Mouse (Mus musculus) MEL (cell line): ENCODE data around the gene Ccdc162. TPM values are rescaled to one million over a fixed set of nuclear protein-coding genes. Genes with fewer than 3 reads are reported as not detected.

Experiments
- DNase-seq: peaks from one replicate; pipeline ENCODE4 v3.0.0; 2011; ENCODE audit warnings: low read depth, low spot score
- H3K27ac ChIP-seq: 2 replicates; pipeline ENCODE4 v1.5.1; 2012; ENCODE audit warnings: low read depth, mild to moderate bottlenecking, control low read depth, low read length, moderate library complexity; ENCODE audit not compliant: control insufficient read depth
- H3K27me3 ChIP-seq, 2 experiments: fragments of 150-350 bp in 1 of 2; sonication (generic) in 1 of 2; 2 replicates each; pipeline ENCODE4 v1.6.1; 2012; ENCODE audit warnings: low read length in 2 of 2, mild to moderate bottlenecking in 2 of 2, improper control_type of control experiment in 1 of 2, moderate library complexity in 1 of 2; ENCODE audit not compliant: insufficient read depth in 2 of 2, control insufficient read depth in 1 of 2
- H3K36me3 ChIP-seq, 2 experiments: 2 replicates each; pipeline ENCODE4 v1.6.1; 2012 to 2014; ENCODE audit warnings: low read length in 2 of 2, improper control_type of control experiment in 1 of 2, inconsistent platforms in 1 of 2, mild to moderate bottlenecking in 1 of 2; ENCODE audit not compliant: insufficient read depth in 2 of 2, control insufficient read depth in 1 of 2
- H3K4me1 ChIP-seq, 2 experiments: fragments of 150-350 bp in 1 of 2; sonication (generic) in 1 of 2; 2 replicates each; pipeline ENCODE4 v1.6.1; 2012; ENCODE audit warnings: low read length in 2 of 2, improper control_type of control experiment in 1 of 2, mild to moderate bottlenecking in 1 of 2; ENCODE audit not compliant: insufficient read depth in 2 of 2, control insufficient read depth in 1 of 2
- H3K4me3 ChIP-seq, 2 experiments: fragments of 150-350 bp in 1 of 2; sonication (generic) in 1 of 2; 2 replicates each; pipeline ENCODE4 v1.5.1; 2012; ENCODE audit warnings: low read depth in 2 of 2, low read length in 2 of 2, mild to moderate bottlenecking in 2 of 2, moderate library complexity in 2 of 2, control low read depth in 1 of 2, improper control_type of control experiment in 1 of 2; ENCODE audit not compliant: control insufficient read depth in 1 of 2, insufficient read depth in 1 of 2
- H3K79me2 ChIP-seq: 2 replicates; pipeline ENCODE4 v1.6.1; 2012; ENCODE audit warnings: mild to moderate bottlenecking, low read length, moderate library complexity; ENCODE audit not compliant: control insufficient read depth, poor library complexity, insufficient read depth
- H3K9ac ChIP-seq: 2 replicates; pipeline ENCODE4 v1.6.1; 2012; ENCODE audit warnings: low read depth, mild to moderate bottlenecking, control low read depth, low read length, moderate library complexity; ENCODE audit not compliant: control insufficient read depth, poor library complexity, severe bottlenecking
- H3K9me3 ChIP-seq: fragments of 150-350 bp; sonication (generic); replicated peaks from 2 replicates; pipeline ENCODE4 v1.6.1; 2012; ENCODE audit warnings: mild to moderate bottlenecking, low read length, improper control_type of control experiment, moderate library complexity; ENCODE audit not compliant: insufficient read depth
- CHD1 ChIP-seq: IDR thresholded peaks from 2 replicates; pipeline ENCODE4 v1.6.1; 2012; ENCODE audit warnings: low read depth, mild to moderate bottlenecking, inconsistent platforms, low read length, improper control_type of control experiment
- ELF1 ChIP-seq: IDR thresholded peaks from 2 replicates; pipeline ENCODE4 v1.6.1; 2014; ENCODE audit warnings: low read depth, mild to moderate bottlenecking, inconsistent platforms, low read length, improper control_type of control experiment, moderate library complexity
- EP300 ChIP-seq, 2 experiments: IDR thresholded peaks; 2 replicates each; pipeline ENCODE4 v1.6.1; 2011; ENCODE audit warnings: improper control_type of control experiment in 2 of 2, low read length in 2 of 2, low read depth in 1 of 2, mild to moderate bottlenecking in 1 of 2
- GATA1 ChIP-seq: IDR thresholded peaks from 2 replicates; pipeline ENCODE4 v1.6.1; 2011; ENCODE audit warnings: low read depth, low read length, improper control_type of control experiment
- JUND ChIP-seq: IDR thresholded peaks from 2 replicates; pipeline ENCODE4 v1.6.1; 2011; ENCODE audit warnings: low read depth, mild to moderate bottlenecking, improper control_type of control experiment, low read length
- KAT2A ChIP-seq: conservative IDR thresholded peaks from 2 replicates; pipeline ENCODE4 v1.6.1; 2012; ENCODE audit warnings: low read depth, low read length, improper control_type of control experiment, inconsistent platforms
- MAFK ChIP-seq: IDR thresholded peaks from 2 replicates; pipeline ENCODE4 v1.6.1; 2011; ENCODE audit warnings: low read depth, mild to moderate bottlenecking, low read length, improper control_type of control experiment, borderline replicate concordance
- POLR2A ChIP-seq, 2 experiments: IDR thresholded peaks; 2 replicates each; pipeline ENCODE4 v1.6.1; 2011 to 2012; ENCODE audit warnings: low read length in 2 of 2, mild to moderate bottlenecking in 2 of 2, control low read depth in 1 of 2, improper control_type of control experiment in 1 of 2, low read depth in 1 of 2, moderate library complexity in 1 of 2; ENCODE audit not compliant: control insufficient read depth in 1 of 2, insufficient read depth in 1 of 2, poor library complexity in 1 of 2
- SMC3 ChIP-seq: IDR thresholded peaks from 2 replicates; pipeline ENCODE4 v1.6.1; 2011; ENCODE audit warnings: low read depth, low read length, improper control_type of control experiment
- TCF12 ChIP-seq: IDR thresholded peaks from 2 replicates; pipeline ENCODE4 v1.6.1; 2014; ENCODE audit warnings: low read depth, mild to moderate bottlenecking, inconsistent platforms, low read length, improper control_type of control experiment, moderate library complexity
- UBTF ChIP-seq: IDR thresholded peaks from 2 replicates; pipeline ENCODE4 v1.6.1; 2012; ENCODE audit warnings: low read depth, mild to moderate bottlenecking, inconsistent platforms, low read length, improper control_type of control experiment, moderate library complexity, borderline replicate concordance; ENCODE audit not compliant: insufficient read depth
- ZC3H11A ChIP-seq: IDR thresholded peaks from 2 replicates; pipeline ENCODE4 v1.6.1; 2012; ENCODE audit warnings: low read depth, mild to moderate bottlenecking, inconsistent platforms, low read length, improper control_type of control experiment
- ZKSCAN1 ChIP-seq: IDR thresholded peaks from 2 replicates; pipeline ENCODE4 v1.6.1; 2012; ENCODE audit warnings: low read depth, mild to moderate bottlenecking, inconsistent platforms, low read length, improper control_type of control experiment, moderate library complexity
- polyA plus RNA-seq, 2 experiments: library from polyadenylated mRNA; stranded (reverse) in 1 of 2; unstranded in 1 of 2; fragments of >175 nt in 1 of 2; fragments of >200 nt in 1 of 2; gene quantifications; 2 replicates each; pipeline versions ENCODE4 v1.2.1 to v1.2.4; 2012; ENCODE audit warnings: low replicate concordance in 2 of 2, low read depth in 1 of 2; ENCODE audit not compliant: insufficient read length in 2 of 2, insufficient read depth in 1 of 2, missing spikeins in 1 of 2
- total RNA-seq: library from RNA; depleted of rRNA; stranded (reverse); fragments of 300-350 nt; gene quantifications from 2 replicates; pipeline ENCODE4 v1.2.3, GENCODE M21; 2012

The Ccdc162 gene
- total and polyA plus RNA-seq, 3 experiments = 0.06 TPM; not detected in 2

GRCm38 (mm10) chr10:41740221-41740620 is 23.8 kb upstream of the Ccdc162 start:
- H3K4me3 ChIP-seq = no peak overlapping the region

GRCm38 (mm10) chr10:41737245-41737644 is 20.8 kb upstream of the Ccdc162 start:
- no peak for DNase-seq
- Histone ChIP-seq H3K27me3 (no peaks in the 10 kb centered on the region), H3K9ac (no peak overlapping the region), H3K79me2 (no peaks in the 10 kb centered on the region), H3K9me3 (no peaks in the 10 kb centered on the region), H3K27ac (no peak overlapping the region)
- TF ChIP-seq TCF12 = no peak
- no peak for TF ChIP-seq EP300 (IDR thresholded peaks at IDR 0.05; ENCODE audit: low read depth in 1 of 2, low read length in 2 of 2)
- no peak for TF ChIP-seq MAFK
- no peak for TF ChIP-seq KAT2A
- no peak for TF ChIP-seq ZC3H11A
- TF ChIP-seq SMC3 = no peak
- TF ChIP-seq POLR2A (IDR thresholded peaks at IDR 0.05; ENCODE audit: control insufficient read depth in 1 of 2, insufficient read depth in 1 of 2, low read depth in 1 of 2, low read length in 2 of 2, poor library complexity in 1 of 2) = no peak
- no peak for TF ChIP-seq ZKSCAN1
- TF ChIP-seq UBTF = no peak
- no peak for TF ChIP-seq CHD1
- TF ChIP-seq, all 39 proteins: peak for 0
- Histone ChIP-seq H3K4me1 (peaks cover 0 to 5% of the 10 kb centered on the region in 2 experiments; a peak in 2 of 4 replicates), H3K36me3 (peaks cover 0 to 2% of the 10 kb centered on the region in 2 experiments), H3K4me3 (no peak overlapping the region)

More at GRCm38 (mm10) chr10:41740221-41740620, 23.8 kb upstream of the Ccdc162 start:
- DNase-seq = no peak
- no peaks in the 10 kb centered on the region for H3K27me3 ChIP-seq
- no peaks in the 10 kb centered on the region for H3K9me3 ChIP-seq
- H3K79me2 ChIP-seq = no peaks in the 10 kb centered on the region
- H3K27ac ChIP-seq = no peak overlapping the region
- H3K4me1 ChIP-seq = peaks cover 0 to 5% of the 10 kb centered on the region in 2 experiments; a peak in 2 of 4 replicates
- no peak overlapping the region for H3K9ac ChIP-seq
- TF ChIP-seq JUND (no peak), GATA1 (no peak), UBTF (no peak), SMC3 (no peak), ELF1 (no peak)
- TF ChIP-seq, all 39 proteins: peak for 0
- peaks cover 0 to 2% of the 10 kb centered on the region in 2 experiments for H3K36me3 ChIP-seq

GRCm38 (mm10) chr10:41735398-41735797 is 19.0 kb upstream of the Ccdc162 start:
- no peak for TF ChIP-seq ZKSCAN1
- no peak for TF ChIP-seq SMC3
- no peak for TF ChIP-seq GATA1
- Histone ChIP-seq H3K4me3 (no peak overlapping the region), H3K79me2 (no peaks in the 10 kb centered on the region), H3K9ac (no peak overlapping the region), H3K27ac (no peak overlapping the region), H3K4me1 (no peaks in the 10 kb centered on the region), H3K36me3 (peaks cover 0 to 4% of the 10 kb centered on the region in 2 experiments), H3K9me3 (no peaks in the 10 kb centered on the region), H3K27me3 (no peaks in the 10 kb centered on the region)
- no peak for DNase-seq
